ENCODE assay signal across 27 mouse cellular contexts in genomic region chr17:84880946-84881345, GRCm38 (mm10).
DNase-seq lines count a peak whose midpoint lies in the region; ATAC-seq and TF ChIP-seq lines count a peak whose summit lies in the region.
"Had no signal": no experiment of that assay in that cellular context is flagged by ENCODE, and none has a peak within 500 bp of the region (broad histone marks: within the 10 kb centered on the region; RNA-seq: fewer than 3 reads in every experiment).

No protein-coding gene starts in this region.

- H3K27me3 ChIP-seq in intestine, postnatal 0 days (replicated peaks; ENCODE audit: control insufficient read depth, insufficient read depth, low read length), result no peaks in the 10 kb centered on the region
- H3K27me3 ChIP-seq in intestine, embryonic 16.5 days (replicated peaks; ENCODE audit: control insufficient read depth, insufficient read depth, low read length), result no peaks in the 10 kb centered on the region
- H3K27me3 ChIP-seq in hindbrain, embryonic 10.5 days (ENCODE audit: insufficient read depth, poor library complexity, severe bottlenecking), result no peaks in the 10 kb centered on the region
- H3K27me3 ChIP-seq: embryonic facial prominence, embryonic 13.5 days; forebrain, embryonic 15.5 days; heart, embryonic 13.5 days; hindbrain, embryonic 12.5 days; kidney, embryonic 15.5 days; limb, embryonic 12.5 days; neural tube, embryonic 13.5 days had no signal

- ATAC-seq in intestine, postnatal 0 days, result no peak
- no peak for ATAC-seq in intestine, embryonic 16.5 days
- peak; percentile 67 for ATAC-seq in common myeloid progenitor, adult 5-6 weeks (replicated peaks; ENCODE audit: low read depth, poor library complexity, severe bottlenecking)
- peak; percentile 79 for ATAC-seq in megakaryocyte progenitor cell, adult 5-6 weeks (replicated peaks; ENCODE audit: poor library complexity)
- ATAC-seq: forebrain, embryonic 15.5 days; hindbrain, postnatal 0 days; lung, postnatal 0 days had no signal

- peak overlapping the region; percentile 60; the same call in 1 of the 2 replicates for H3K27ac ChIP-seq in intestine, postnatal 0 days (ENCODE audit: low read depth, low read length)
- H3K27ac ChIP-seq in intestine, embryonic 16.5 days (ENCODE audit: low read length), result no peak overlapping the region
- H3K27ac ChIP-seq in hindbrain, embryonic 10.5 days, result no peak overlapping the region
- H3K27ac ChIP-seq: embryonic facial prominence, embryonic 13.5 days; forebrain, embryonic 10.5 days; forebrain, embryonic 15.5 days; gastrocnemius, adult 2 months; heart, embryonic 13.5 days; hindbrain, embryonic 12.5 days; hindbrain, postnatal 0 days; kidney, embryonic 15.5 days; left cerebral cortex, adult 2 months; limb, embryonic 12.5 days; neural tube, embryonic 13.5 days had no signal

- H3K4me3 ChIP-seq in intestine, postnatal 0 days (ENCODE audit: low read depth, low read length), result no peak overlapping the region
- no peak overlapping the region for H3K4me3 ChIP-seq in intestine, embryonic 16.5 days (ENCODE audit: low read length)
- H3K4me3 ChIP-seq in hindbrain, embryonic 10.5 days, result no peak overlapping the region
- H3K4me3 ChIP-seq: embryonic facial prominence, embryonic 13.5 days; forebrain, embryonic 10.5 days; forebrain, embryonic 15.5 days; gastrocnemius, adult 2 months; heart, embryonic 13.5 days; hindbrain, embryonic 12.5 days; kidney, embryonic 15.5 days; left cerebral cortex, adult 2 months; limb, embryonic 12.5 days; neural tube, embryonic 13.5 days had no signal

- H3K9ac ChIP-seq in intestine, postnatal 0 days (ENCODE audit: low read depth, low read length), result no peak overlapping the region
- no peak overlapping the region for H3K9ac ChIP-seq in intestine, embryonic 16.5 days (ENCODE audit: low read depth, low read length)
- H3K9ac ChIP-seq: embryonic facial prominence, embryonic 13.5 days; forebrain, embryonic 15.5 days; heart, embryonic 13.5 days; hindbrain, embryonic 12.5 days; kidney, embryonic 15.5 days; limb, embryonic 12.5 days; neural tube, embryonic 13.5 days had no signal

- peaks cover 6% of the 10 kb centered on the region; the same call in 1 of the 2 replicates for H3K4me1 ChIP-seq in intestine, postnatal 0 days (replicated peaks; ENCODE audit: control insufficient read depth, insufficient read depth, low read length)
- H3K4me1 ChIP-seq in intestine, embryonic 16.5 days (ENCODE audit: control insufficient read depth, insufficient read depth, low read length), result no peaks in the 10 kb centered on the region
- no peaks in the 10 kb centered on the region for H3K4me1 ChIP-seq in hindbrain, embryonic 10.5 days (replicated peaks)
- H3K4me1 ChIP-seq: heart, embryonic 13.5 days; hindbrain, embryonic 12.5 days; limb, embryonic 12.5 days had no signal

- 82% methylated on average over 2 of the region's 2 CpGs for WGBS in intestine, postnatal 0 days
- 71% methylated on average over 2 of the region's 2 CpGs for WGBS in intestine, embryonic 16.5 days
- WGBS in hindbrain, embryonic 10.5 days, result 89% methylated on average over 2 of the region's 2 CpGs

- H3K36me3 ChIP-seq in intestine, postnatal 0 days (ENCODE audit: control insufficient read depth, insufficient read depth), result no peaks in the 10 kb centered on the region
- H3K36me3 ChIP-seq in intestine, embryonic 16.5 days (ENCODE audit: control insufficient read depth, insufficient read depth, low read length), result no peaks in the 10 kb centered on the region
- no peaks in the 10 kb centered on the region for H3K36me3 ChIP-seq in hindbrain, embryonic 10.5 days
- H3K36me3 ChIP-seq: embryonic facial prominence, embryonic 13.5 days; forebrain, embryonic 10.5 days; forebrain, embryonic 15.5 days; heart, embryonic 13.5 days; hindbrain, embryonic 12.5 days; kidney, embryonic 15.5 days; limb, embryonic 12.5 days; neural tube, embryonic 13.5 days had no signal

- no peak overlapping the region for H3K4me2 ChIP-seq in intestine, postnatal 0 days (replicated peaks; ENCODE audit: low read depth)
- H3K4me2 ChIP-seq in intestine, embryonic 16.5 days (ENCODE audit: low read depth, low read length), result no peak overlapping the region
- H3K4me2 ChIP-seq: embryonic facial prominence, embryonic 13.5 days; forebrain, embryonic 15.5 days; heart, embryonic 13.5 days; hindbrain, embryonic 12.5 days; kidney, embryonic 15.5 days; limb, embryonic 12.5 days; neural tube, embryonic 13.5 days had no signal

- no peak for DNase-seq in left cerebral cortex, adult 18-20 months (ENCODE audit: low spot score in 2 of 2)
- no peak for DNase-seq in hindbrain, embryonic 10.5 days (ENCODE audit: low spot score)
- no peak for DNase-seq in cerebellum, postnatal 25 days
- DNase-seq: adrenal gland, adult 8-10 months; cerebellum, adult 8-10 months; gastrocnemius, adult 2 months; gastrocnemius, postnatal 36 days; heart, postnatal 14 days; kidney, adult 11 months; kidney, postnatal 25 days; lung, postnatal 4 days; midbrain, embryonic 14.5 days had no signal

- no peak for TF ChIP-seq CTCF in intestine, postnatal 0 days (IDR thresholded peaks at IDR 0.05; ENCODE audit: low read depth)

- no peaks in the 10 kb centered on the region for H3K9me3 ChIP-seq in intestine, postnatal 0 days (ENCODE audit: control insufficient read depth)
- no peaks in the 10 kb centered on the region for H3K9me3 ChIP-seq in intestine, embryonic 16.5 days (ENCODE audit: control insufficient read depth, low read length)
- no peaks in the 10 kb centered on the region for H3K9me3 ChIP-seq in hindbrain, embryonic 10.5 days
- H3K9me3 ChIP-seq: embryonic facial prominence, embryonic 13.5 days; forebrain, embryonic 10.5 days; forebrain, embryonic 15.5 days; heart, embryonic 13.5 days; hindbrain, embryonic 12.5 days; kidney, embryonic 15.5 days; limb, embryonic 12.5 days; neural tube, embryonic 13.5 days had no signal

Comparison
In these comparisons a context has a peak if more than half of its experiments do, and no peak if none do; other contexts are left out.
1. ATAC-seq: peak in common myeloid progenitor, adult 5-6 weeks (single experiment) and megakaryocyte progenitor cell, adult 5-6 weeks (single experiment); none in intestine, postnatal 0 days (single experiment) and intestine, embryonic 16.5 days (single experiment).